Mouse (Mus musculus) layer of hippocampus, adult 6 months (tissue): ENCODE measurements around the gene Cdnf. TPM values are rescaled to one million over a fixed set of nuclear protein-coding genes. Genes with fewer than 3 reads are reported as not detected.

Experiments used
- long read RNA-seq, 2 experiments: library from polyadenylated mRNA; unstranded; transcript quantifications; one replicate each; pipeline ENCODE4 v2.0.0; 2019 to 2020
- polyA plus RNA-seq: library from polyadenylated mRNA; unstranded; fragments of <200 nt; fragmentation: Nextera tagmentation; gene quantifications from 2 replicates; pipeline ENCODE4 v1.2.3, GENCODE M21; 2021

Gene Cdnf
- polyA plus RNA-seq, result 0.09 and 0.20 TPM in 2 replicates
- long read RNA-seq, experiment 1, result 0 reads
- long read RNA-seq, experiment 2, partial matches to known transcripts, result 0 of 5 reads
- long read RNA-seq, experiment 2, other reads (novel, unspliced or antisense), result 2 of 5 reads

GRCm38 (mm10) chr2:3512552-3513454 lies at the start of gene Cdnf, which contains the start of the genes Gm45902 and Hspa14:
TSS of gene Cdnf (plus strand) at chr2:3513030.
TSS of gene Gm45902 (minus strand) at chr2:3512790.
TSS of gene Hspa14 (minus strand) at chr2:3512814.

GRCm38 (mm10) chr2:3474861-3475283 lies 38.0 kb upstream of the Cdnf start, which contains the start of gene Suv39h2:
TSS of gene Suv39h2 (minus strand) at chr2:3475031.

DNA sequence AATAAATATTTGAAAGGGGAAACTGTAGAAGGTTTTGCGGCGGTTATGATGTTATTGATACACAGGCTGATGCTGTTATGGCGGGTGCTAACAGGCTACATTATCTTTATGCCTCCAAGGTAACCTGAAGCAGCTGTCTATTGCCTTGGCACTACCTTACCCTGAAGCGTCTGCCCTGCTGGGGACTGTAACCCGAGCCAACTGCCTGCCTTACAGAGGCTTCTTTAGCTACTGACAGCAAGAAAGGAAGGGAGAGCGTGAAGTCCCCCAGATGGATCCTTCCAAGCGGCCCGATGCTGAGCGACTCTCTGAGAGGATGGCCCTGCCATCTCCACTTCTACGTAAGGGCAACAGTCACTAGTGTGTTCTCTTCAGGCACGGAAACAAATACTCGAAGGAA lies 57.4 kb downstream of the Cdnf start, which contains the start of gene Fam107b:
Fam107b (plus strand) TSS at position 303 of the 400 bp plus-strand sequence.

Other genes with a start within 250 kb of the Cdnf start
- gene Nmt2, start 228.8 kb upstream of the Cdnf start, polyA plus RNA-seq, result 76.2 and 125 TPM in 2 replicates
- gene Rpp38, start 180.4 kb upstream of the Cdnf start, polyA plus RNA-seq, result 11.7 and 14.4 TPM in 2 replicates
- gene Acbd7, start 176.9 kb upstream of the Cdnf start, polyA plus RNA-seq, result 2.2 and 2.7 TPM in 2 replicates
- not detected in 2 replicates for gene Olah, start 115.8 kb upstream of the Cdnf start, polyA plus RNA-seq
- 34.4 and 55.5 TPM in 2 replicates for gene Meig1, start 90.4 kb upstream of the Cdnf start, polyA plus RNA-seq
- 4.0 and 4.6 TPM in 2 replicates for gene Dclre1c, start 88.9 kb upstream of the Cdnf start, polyA plus RNA-seq
- 1.8 and 2.1 TPM in 2 replicates for gene Suv39h2, start 38.0 kb upstream of the Cdnf start, polyA plus RNA-seq
- gene Gm45902, start 240 bp upstream of the Cdnf start, polyA plus RNA-seq, result 0.73 and 0.74 TPM in 2 replicates
- 33.2 and 36.7 TPM in 2 replicates for gene Hspa14, start 216 bp upstream of the Cdnf start, polyA plus RNA-seq
- gene Fam107b, start 57.5 kb downstream of the Cdnf start, polyA plus RNA-seq, result 4.7 and 5.1 TPM in 2 replicates